Mouse (Mus musculus) cerebellum, adult 2 months (tissue): Measurements from ENCODE around the gene Gnas.

Source experiments
- CTCF ChIP-seq: fragments of 200-500 bp; IDR thresholded peaks from 2 replicates; pipeline ENCODE4 v1.5.1; 2011; ENCODE audit warnings: low read depth, mild to moderate bottlenecking, control low read depth, low read length, moderate library complexity, borderline replicate concordance; ENCODE audit not compliant: insufficient read depth
- POLR2A ChIP-seq: fragments of 200-500 bp; IDR thresholded peaks from 2 replicates; pipeline ENCODE4 v1.6.1; 2011; ENCODE audit warnings: low read length, control low read depth, borderline replicate concordance; ENCODE audit not compliant: insufficient read depth

DNA sequence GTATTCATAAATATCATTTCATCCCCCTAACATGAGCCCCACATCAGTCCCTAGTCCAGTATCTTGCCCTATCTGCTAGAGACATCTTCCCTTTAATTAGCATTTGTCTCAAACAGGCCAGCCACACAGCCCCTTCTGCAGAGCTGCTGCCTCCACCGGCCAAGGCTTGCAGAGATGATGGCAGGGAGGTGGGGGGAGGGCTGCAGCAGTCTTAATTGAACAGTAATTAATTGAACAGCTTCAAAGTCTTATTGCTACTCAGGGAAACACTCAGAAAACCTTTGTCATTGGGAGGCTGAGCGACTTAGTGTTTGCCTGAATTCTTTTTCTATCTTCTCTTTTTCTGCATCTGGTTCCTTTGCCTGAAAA is 7.5 kb downstream of the Gnas start:
- TF ChIP-seq CTCF (no peak), POLR2A (no peak)
